Mouse (Mus musculus) effector memory CD4-positive, alpha-beta T cell, adult 7 months (primary cell): ENCODE results near the gene Zfp607a. TPM values are rescaled to one million over a fixed set of nuclear protein-coding genes. Genes with fewer than 3 reads are reported as not detected.

Experiments used
- polyA plus RNA-seq: library from polyadenylated mRNA; unstranded; fragments of 100-300 nt; shearing (Covaris generic); gene quantifications from one replicate; pipeline ENCODE4 v1.2.1, GENCODE M21; 2017

The Zfp607a gene
- polyA plus RNA-seq = 7.8 TPM

GRCm38 (mm10) chr7:27857227-27857626, at the start of gene Zfp607a:
Zfp607a (plus strand) TSS chr7:27857527.

GRCm38 (mm10) chr7:27838323-27839249, 18.7 kb upstream of the Zfp607a start, which contains the start of gene Zfp59:
Zfp59 (plus strand) TSS chr7:27838607.

GRCm38 (mm10) chr7:27928818-27929695, 71.7 kb downstream of the Zfp607a start, which contains the start of gene Zfp974:
Zfp974 (minus strand) TSS chr7:27929460.

Other genes starting within 250 kb of the Zfp607a start
- gene Ttc9b, start 203.6 kb upstream of the Zfp607a start, polyA plus RNA-seq = not detected
- 12.3 TPM for gene Map3k10, start 182.9 kb upstream of the Zfp607a start, polyA plus RNA-seq
- 1.3 TPM for gene Zfp607b, start 168.2 kb upstream of the Zfp607a start, polyA plus RNA-seq
- 5.1 TPM for gene Zfp60, start 126.1 kb upstream of the Zfp607a start, polyA plus RNA-seq
- 1.2 TPM for gene Zfp626, start 50.3 kb upstream of the Zfp607a start, polyA plus RNA-seq
- 5.0 TPM for gene Zfp59, start 18.9 kb upstream of the Zfp607a start, polyA plus RNA-seq
- 3.7 TPM for gene Zfp974, start 71.9 kb downstream of the Zfp607a start, polyA plus RNA-seq
- gene Zfp780b, start 121.6 kb downstream of the Zfp607a start, polyA plus RNA-seq = 7.3 TPM
- 8.1 TPM for gene Zfp850, start 156.6 kb downstream of the Zfp607a start, polyA plus RNA-seq
- gene Psmc4, start 192.6 kb downstream of the Zfp607a start, polyA plus RNA-seq = 151 TPM
- gene Fcgbp, start 213.7 kb downstream of the Zfp607a start, polyA plus RNA-seq = 0.55 TPM